Mouse (Mus musculus): ENCODE measurements at regions not wholly inside any gene's neighbourhood (a gene's known extent, or its start where the extent isn't known, plus 50 kb on each side); places are given as distances from the start of the nearest gene placed in this dataset.
A peak's percentile ranks its signal among the peaks of the same experiment; 100 is the strongest.

DNA sequence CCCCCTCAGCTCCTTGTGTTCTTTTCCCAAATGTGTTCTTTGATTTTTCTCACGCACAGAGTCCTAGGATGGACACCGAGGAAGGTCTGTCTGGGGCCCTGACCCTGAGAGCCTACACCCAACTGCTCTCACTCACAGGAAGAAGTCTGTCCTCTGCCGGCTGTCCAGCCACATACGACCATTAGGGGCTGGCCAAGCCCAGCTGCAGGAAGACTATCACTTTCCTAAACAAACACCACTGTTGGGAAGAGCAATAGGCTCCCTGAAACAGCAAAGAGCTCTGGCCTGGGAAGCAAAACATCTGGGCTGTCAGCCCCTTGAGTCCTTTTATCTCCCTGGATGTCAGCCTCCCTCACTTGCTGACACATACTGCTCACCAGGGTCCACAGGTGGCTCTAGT, 224.8 kb upstream of the Far2 start:
- DNase-seq (ENCODE audit: low spot score), result peak; percentile 55

DNA sequence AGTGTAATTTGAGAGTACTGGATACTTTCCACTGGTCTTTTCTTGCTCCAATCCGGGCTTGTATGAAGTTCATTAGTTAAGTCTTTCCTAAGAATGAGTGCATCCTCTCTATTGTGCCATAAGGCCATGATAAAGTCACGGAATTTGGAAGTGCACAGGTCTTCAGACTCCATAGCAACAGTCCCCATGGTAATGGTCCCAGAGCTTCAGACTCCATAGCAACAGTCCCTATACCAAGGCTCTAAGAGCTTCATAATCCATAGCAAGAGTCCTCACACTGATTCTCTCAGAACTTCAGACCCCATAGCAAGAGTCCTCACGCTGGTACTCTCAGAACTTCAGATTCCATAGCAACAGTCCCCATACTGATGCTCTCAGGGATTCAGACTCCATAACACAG, 214.5 kb upstream of the Far2 start:
- DNase-seq (ENCODE audit: low spot score), result no peak

DNA sequence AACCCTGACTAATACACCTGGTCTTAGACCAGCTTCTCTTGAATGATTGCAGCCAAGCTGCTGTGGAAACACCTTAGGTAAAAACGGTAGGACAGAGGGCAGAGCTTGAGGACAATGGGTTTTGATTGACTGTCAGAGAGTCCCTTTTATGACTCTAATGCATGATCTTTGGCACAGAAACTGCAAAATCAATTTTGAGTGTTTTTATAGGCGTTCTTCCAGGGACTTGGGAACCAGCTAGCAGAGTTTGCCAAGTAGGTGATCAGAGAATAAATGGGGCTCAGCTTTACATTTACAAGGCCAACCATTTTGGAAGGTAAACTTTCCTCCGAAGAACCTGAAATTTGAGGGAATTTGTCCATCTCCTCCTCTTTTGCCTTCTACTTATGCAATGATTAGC, 213.6 kb upstream of the Far2 start:
- DNase-seq (ENCODE audit: low spot score), result no peak

DNA sequence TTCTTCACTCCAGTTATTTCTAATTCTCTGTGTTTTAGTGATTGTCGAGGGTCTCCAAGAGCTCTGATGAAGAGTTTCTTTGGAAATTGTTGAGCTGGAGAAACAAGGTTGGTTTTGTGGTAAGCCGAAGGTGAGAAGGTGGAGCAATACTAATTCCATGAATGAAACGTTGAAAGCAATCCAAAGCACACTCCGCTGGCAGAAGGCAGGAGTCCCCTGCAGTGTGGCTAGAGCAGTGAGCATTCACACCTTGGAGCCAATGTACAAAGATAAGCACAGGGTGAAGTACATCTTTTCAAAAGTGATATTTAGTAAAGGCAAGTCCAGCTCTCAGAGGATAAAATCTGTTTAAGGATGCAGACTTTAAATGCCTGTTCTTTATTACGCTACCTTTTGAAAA, 208.2 kb upstream of the Far2 start:
- DNase-seq (ENCODE audit: low spot score), result no peak

DNA sequence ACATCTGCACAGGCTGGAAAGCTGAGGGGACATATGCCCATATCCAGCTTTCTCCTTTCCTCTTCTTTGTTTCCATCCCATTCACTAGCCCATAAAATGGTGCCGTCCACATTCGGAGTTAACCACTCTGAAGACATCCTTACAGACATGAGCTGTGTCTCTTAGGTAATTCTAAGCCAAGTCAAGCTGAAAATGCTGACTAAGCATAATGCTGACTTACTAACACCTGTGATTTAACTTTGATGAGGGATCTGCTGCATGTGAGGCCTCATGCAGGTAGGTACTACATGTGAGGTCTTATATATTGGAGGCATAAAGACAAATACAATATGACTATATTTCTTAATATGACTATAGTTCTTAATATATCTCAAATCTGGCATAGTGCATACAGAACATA, 197.1 kb upstream of the Far2 start:
- no peak for DNase-seq (ENCODE audit: low spot score)

DNA sequence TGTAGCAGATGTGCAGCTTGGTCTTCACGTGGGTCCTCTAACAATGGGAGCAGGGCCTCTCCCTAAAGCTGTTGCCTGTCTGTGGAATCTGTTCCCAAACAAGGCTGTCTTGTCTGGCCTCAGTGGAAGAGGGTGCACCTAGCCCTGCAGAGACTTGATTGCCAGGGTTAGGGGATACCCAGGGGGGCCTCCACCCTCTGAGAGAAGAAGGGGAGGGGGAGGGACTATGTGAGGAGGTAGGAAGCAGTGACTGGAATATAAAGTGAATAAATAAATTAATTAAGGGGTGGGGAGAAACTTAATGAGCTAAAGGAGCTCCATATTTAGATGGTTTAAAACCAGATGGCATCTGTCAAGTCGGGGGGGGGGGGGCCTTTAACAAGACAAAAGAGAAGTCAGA, 185.9 kb upstream of the Far2 start:
- DNase-seq (ENCODE audit: low spot score), result no peak

DNA sequence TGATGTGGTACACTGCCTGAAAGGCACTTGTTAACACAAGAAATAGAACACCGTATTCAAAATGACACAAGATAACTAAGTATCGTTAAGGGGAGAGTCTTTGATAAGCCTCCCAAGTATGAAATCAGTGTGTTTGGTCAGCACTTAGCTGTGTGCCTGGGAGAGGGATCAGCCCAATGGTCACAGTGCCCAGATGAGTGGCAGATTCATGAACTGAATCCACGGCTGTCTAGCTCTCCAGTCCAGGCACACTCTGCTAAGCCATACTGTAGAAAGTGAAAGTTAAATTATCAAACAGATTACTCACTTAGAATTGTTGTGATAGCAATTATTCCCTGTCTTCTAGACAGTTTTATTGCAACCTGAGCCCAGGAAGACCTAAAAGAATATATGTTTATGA, 176.0 kb upstream of the Far2 start:
- DNase-seq (ENCODE audit: low spot score), result no peak

DNA sequence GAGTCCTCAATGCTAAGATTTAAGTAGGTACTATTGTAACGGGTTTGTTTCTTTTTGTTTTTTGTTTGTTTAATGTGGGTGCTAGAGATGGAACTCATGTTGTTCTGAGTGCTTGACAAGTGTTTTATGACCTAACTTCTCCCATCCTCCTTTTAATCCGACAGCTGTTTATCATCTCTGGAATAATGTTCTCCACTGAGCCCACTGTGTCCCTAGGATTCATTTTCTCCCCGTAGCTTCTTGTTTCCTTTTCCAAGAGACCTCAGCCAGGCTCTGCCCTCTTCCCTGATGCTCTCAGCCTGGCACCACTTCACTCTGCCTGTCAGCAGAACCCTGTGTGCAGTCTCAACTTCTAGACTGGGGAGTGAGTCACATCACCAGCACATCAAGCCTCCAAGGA, 173.9 kb upstream of the Far2 start:
- DNase-seq (ENCODE audit: low spot score), result no peak

DNA sequence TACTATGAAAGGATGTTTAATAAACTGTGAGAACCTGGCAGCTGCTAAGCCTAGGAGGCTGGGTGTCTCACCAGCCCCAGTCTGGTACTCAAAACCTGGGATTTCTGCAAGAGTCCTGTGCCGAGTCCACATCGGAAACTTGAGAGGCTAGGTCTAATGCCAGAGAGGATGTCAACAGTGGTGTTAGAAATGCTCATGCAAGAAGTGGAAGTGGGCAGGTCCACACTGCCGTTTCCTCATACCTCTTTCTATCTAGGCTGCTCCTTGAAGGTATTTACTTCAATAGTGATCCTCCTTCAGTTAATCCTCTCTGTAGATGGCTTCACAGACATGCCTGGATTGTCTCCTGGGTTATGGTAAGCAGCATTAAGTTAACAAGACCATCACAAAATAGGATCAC, 168.6 kb upstream of the Far2 start:
- DNase-seq (ENCODE audit: low spot score), result no peak

DNA sequence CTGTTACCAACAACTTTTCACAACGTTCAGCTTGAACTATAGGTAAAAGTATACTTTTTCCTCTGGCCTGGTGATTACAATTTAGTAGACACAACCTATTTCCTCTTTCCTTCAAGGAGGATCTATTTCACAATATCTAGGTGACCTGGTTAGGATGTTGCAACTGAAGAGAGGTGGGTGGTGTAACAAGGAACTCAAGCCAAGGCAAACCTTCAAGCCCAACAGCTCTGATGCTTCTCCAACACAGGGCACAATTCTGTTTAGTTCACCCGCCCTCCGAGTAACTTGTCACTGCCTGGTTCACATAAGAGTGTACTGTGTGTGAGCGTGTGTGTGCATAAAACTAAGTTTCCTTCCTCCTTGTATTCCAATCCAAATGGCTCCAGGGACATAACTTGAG, 161.2 kb upstream of the Far2 start:
- no peak for DNase-seq (ENCODE audit: low spot score)

DNA sequence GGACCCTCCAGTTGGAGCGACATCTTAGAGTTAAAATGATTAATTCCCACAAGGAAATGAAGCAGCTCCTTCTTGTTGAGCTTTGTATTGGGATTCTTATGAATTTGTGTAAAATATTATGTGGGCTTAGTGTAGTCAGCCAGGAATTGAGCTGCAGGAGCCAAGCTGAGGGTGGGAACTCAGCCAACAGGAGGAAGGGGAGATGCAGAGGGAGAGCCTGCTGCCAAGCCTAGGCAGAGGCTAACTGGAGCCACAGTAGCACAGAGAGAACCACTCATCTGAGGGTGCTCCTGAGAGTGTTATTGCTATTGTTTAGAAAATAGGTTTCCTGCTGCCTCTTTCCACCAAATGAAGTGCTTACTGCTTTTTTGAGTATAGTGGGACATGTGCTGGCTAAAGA, 127.4 kb upstream of the Far2 start:
- no peak for DNase-seq (ENCODE audit: low spot score)

DNA sequence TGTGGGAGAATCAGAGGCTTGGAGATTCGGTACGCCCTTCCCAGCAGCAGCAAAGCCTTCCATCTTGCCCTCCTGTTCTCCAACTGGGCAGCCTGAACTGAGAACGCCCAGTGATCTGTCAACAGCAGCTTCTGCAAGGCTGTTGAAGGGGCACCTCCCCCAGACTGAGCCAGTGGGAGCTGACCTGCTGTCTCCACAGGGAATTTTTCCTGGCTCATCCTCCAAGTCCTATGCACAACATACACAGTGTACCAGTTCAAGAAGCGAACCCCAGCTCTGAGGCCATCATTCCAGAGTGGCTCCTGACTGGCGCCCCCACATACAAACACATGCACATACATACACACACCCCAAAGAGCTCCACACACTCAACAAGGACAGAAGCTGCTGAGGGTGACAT, 126.0 kb upstream of the Far2 start:
- DNase-seq (ENCODE audit: low spot score), result no peak

DNA sequence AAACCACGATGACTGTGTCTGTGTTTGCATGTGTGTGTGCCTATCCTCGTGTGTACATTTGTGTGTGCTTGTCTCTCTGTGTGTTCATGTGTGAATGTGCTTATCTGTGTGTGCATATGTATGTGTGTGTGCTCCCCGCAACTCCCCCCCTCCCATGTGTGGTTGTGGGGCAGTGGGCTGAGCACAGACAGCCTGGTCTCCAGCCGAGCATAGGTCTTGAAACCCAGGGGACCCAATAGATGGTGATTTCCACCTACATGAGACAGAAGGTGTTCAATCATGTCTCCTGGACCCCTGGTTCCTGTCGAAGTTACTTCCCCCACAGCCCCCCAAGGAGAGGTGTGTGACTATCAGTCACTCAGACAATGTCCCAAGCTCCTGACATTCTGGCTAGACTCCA, 124.6 kb upstream of the Far2 start:
- no peak for DNase-seq (ENCODE audit: low spot score)

DNA sequence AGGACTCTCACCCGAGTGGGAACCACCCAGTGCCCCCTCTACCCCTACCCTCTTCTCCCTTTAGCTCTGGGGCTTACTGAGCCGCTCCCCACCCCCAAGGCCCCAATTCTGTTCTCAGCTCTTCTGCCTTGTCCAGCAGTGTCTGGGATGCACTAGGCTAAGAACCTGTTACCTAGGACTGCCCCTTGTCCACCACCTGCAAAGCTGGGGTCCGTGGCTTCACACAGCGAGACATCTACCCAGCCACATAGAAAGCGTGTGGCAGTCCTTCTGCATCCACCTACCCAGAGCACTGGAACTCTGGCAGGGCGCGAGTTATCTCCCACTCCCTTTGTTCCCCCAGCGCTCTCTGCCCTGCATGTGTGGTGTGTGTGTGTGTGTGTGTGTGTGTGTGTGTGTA, 123.8 kb upstream of the Far2 start:
- no peak for DNase-seq (ENCODE audit: low spot score)

DNA sequence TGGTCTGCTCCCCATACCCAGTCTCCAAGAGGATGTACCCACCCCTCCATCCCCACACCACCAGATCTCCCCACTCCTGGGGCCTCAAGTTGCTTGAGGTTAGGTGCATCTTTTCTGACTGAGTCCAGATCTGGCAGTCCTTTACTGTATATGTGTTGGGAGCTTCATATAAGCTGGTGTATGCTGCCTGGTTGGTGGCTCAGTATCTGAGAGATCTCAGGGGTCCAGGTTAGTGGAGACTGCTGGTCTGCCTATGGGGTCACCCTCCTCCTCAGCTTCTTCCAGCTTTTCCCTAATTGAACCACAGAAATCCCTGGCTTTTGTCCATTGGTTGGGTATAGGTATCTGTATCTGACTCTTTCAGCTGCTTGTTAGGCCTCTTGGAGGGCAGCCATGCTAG, 118.1 kb upstream of the Far2 start:
- no peak for DNase-seq (ENCODE audit: low spot score)

DNA sequence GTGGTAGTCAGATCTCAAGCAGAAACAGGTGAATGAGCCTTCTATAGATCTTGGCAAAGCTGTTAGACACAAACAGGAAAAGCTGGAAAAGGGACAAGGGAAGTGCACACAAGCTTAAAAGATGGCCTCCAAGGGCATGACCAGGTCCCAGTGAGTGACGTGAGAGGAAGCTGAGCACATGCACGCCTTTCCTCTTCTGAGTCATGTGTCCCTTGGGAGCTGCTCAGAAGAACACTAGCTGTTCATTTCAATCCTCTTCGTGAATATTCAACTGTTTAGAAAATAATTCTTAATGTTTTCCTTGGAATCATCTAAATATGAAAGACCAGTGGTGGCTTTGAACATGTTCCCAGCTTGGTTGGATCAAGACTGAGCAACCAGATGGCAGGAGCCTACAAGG, 103.0 kb upstream of the Far2 start:
- DNase-seq (ENCODE audit: low spot score), result no peak

DNA sequence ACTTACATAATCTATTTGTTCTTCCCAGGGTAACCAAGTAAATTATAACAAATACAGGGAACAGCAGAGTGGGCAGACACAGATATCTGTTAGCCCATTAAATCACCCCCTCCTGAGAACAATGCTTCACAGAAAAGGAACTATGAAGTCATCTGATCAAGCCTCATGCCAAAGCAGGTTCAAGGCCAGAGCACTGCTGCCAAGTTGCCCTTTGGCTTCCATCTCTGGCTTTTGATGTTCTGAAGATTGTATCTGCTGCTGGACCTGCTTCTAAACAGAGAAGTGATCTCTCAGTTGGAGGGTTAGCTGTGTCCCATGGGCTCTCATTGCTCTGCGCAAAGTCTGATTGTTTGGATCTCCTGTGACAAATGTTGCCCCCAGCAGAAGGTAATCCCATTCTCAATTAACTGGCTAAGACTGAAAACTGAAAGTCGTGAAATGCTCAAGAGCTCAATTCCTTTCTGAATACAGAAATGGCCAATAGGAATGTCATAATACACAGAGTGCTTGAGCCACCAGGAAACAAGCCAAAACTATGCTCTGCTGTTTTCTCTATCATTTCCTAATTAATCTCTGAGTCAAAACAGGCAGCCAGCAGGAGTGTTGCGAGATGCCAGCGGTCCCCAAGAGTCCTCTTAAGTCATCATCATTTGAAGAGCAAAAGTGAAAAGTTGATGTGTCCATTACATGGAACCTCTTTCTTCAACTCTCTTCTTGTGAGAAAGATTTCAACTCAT, 102.0 kb upstream of the Far2 start:
- DNase-seq (ENCODE audit: low spot score), result no peak

DNA sequence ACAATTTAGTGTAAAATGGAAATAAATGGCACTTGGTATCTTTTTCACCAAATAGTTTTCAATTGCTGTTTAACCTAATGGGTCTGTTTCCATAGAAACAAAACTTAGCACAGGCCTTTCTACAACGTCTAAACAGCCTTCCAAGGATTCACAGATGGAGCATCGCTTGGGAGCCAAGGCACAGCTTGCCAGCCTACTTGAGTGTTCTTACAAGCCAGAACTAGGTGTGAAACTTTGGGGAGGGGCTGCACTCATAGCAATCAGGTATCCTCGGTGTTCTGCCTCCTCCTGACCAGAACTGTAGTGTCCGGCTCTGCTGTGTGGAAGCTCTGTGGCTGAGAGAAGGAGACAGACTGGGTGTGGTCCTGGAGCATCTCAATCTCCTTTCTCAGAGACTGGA, 99.1 kb upstream of the Far2 start:
- no peak for DNase-seq (ENCODE audit: low spot score)

DNA sequence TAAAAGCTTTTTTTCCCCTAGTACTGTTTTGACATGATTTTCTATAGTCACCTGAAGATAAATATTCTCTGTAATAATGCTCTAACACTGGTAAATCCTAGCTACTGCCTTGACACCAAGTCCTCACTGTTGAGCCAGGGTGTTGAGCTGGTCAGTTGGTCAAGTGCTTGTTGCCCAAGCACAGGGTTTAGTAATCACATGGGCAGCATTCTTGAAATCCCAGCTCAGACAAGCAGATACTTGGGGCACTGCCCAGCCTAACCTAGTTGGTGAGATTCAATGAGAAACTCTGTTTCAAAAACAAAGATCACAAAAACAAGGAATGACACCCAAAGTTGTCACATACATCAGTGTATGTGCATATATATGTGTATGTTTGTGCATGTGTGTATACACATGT, 95.4 kb upstream of the Far2 start:
- DNase-seq (ENCODE audit: low spot score), result no peak

DNA sequence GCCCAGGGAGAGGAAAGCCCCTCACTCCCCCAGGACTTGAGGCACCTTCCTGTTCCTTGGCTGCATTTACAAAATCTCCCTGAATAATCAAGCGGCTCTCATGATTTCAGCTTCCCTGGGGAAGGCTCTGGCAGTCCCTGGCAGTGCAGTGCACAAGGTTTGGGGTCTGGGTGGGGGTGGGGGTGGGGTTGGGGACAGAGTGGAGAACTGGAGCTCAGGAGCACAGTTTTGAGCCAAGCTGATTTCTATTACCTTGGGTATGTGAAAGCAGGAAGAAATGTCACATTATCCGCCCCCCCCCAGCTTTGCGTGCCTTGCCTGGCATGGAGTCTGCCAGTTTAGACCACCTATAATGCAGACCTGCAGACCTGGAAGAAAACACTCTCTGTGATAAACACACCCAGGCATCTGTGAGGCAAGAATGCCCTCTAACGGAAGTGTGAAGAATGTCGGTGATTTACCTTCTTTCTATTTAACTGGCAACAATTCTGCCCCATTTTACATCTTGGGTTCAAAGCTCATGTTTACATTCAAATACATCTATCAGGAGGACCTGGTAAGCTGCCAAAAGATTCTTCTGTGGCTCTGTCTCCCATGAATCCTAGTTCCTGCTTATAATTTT, 93.9 kb upstream of the Far2 start:
- peak; percentile 49 for DNase-seq (ENCODE audit: low spot score)

DNA sequence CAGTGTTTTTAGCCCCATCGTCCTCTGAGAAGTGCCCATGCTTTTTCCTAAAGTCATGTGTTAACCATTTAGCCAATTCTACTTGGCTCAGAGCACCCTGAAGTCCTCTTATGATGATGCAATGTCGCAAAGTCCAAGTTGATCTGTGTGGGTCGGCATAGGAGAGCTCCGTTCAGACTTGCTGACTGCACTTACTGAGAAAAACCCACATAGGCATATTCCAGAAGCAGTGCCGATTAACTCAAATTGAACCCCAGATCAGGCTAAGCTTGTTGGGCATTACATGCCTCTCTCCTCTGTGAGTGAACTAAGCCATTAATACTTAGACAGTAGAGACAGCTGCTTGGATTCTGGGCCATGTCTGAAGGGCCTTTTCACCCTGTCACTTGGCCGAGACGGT, 93.3 kb upstream of the Far2 start:
- no peak for DNase-seq (ENCODE audit: low spot score)

DNA sequence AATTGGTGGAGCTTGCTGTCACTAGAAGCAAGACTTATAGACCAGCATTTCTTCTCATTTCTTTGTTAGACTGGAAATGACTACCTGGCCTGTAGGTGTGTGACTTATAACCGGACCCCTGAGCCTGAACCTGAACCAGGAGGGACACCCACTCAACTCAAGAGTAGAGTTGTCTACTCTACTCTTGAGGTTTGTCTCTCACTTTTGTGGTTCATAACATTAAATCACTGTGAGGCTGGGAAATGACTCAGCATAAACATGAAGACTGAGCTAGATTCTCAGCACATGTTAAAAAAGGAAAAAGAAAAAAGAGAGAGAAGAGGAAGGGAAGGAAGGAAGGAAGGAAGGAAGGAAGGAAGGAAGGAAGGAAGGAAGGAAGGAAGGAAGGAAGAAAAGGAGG, 92.8 kb upstream of the Far2 start:
- no peak for DNase-seq (ENCODE audit: low spot score)

DNA sequence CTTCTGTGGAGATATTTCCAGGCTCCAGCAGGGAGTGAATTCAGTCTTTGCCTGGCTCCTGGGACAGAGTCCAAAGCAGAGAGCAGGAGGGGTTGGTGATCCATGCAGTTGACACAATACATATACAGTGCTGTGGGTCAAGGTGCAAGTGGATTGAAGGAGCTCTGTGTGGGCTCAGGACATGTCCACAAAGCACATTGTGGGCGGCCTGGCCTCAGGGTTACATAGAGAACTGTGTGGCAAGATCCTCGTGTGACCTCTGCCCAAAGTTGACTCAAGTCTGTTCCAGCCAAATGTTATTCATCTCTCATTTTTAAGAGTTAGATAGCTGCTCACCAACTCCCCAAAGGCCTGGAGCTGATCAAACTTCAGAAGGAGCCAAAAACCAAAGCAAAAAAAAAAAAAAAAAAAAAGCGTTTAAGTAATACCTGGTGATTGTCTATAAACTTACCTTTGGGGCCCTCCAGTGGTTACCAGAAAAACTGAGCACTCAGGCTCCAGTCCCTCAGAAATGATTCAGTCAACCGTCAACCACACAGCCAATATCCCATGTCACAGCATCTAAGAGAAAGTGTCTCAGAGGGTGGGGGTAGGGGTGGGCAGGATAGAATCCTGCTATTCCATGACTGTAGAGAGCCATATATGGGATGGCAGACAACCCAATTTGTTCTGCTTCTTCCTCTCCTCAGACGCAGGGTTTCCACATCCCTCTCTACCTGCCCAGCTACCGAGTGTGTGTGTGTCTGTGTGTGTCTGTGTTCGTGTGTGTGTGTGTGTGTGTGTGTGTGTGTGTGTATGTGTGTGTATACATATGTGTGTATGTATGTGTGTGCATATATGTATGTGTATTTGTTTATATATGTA, 91.9 kb upstream of the Far2 start:
- DNase-seq (ENCODE audit: low spot score), result peak; percentile 26
